Mouse (Mus musculus) liver, adult 2 months (tissue): ENCODE data around the gene Dpyd. TPM values are rescaled to one million over a fixed set of nuclear protein-coding genes. Genes with fewer than 3 reads are reported as not detected.

Experiments used
- DNase-seq: peaks from one replicate; pipeline ENCODE4 v3.0.0-alpha.2; 2011; ENCODE audit warnings: low read depth, low spot score; ENCODE audit errors: extremely low read depth
- H3K27ac ChIP-seq: fragments of 200-500 bp; replicated peaks from 2 replicates; pipeline ENCODE4 v1.5.1; 2012; ENCODE audit warnings: low read depth, mild to moderate bottlenecking, control low read depth, inconsistent platforms, low read length; ENCODE audit not compliant: insufficient read depth
- H3K27me3 ChIP-seq: fragments of 200-500 bp; 2 replicates; pipeline ENCODE4 v1.6.1; 2012; ENCODE audit warnings: mild to moderate bottlenecking, moderate library complexity, low read length, inconsistent platforms; ENCODE audit not compliant: control insufficient read depth, insufficient read depth
- H3K36me3 ChIP-seq: fragments of 200-500 bp; 2 replicates; pipeline ENCODE4 v1.6.1; 2012; ENCODE audit warnings: low read length, inconsistent platforms; ENCODE audit not compliant: control insufficient read depth, insufficient read depth
- H3K4me1 ChIP-seq: fragments of 200-500 bp; 2 replicates; pipeline ENCODE4 v1.6.1; 2011; ENCODE audit warnings: low read length; ENCODE audit not compliant: control insufficient read depth, insufficient read depth
- H3K4me3 ChIP-seq: fragments of 200-500 bp; 2 replicates; pipeline ENCODE4 v1.5.1; 2011; ENCODE audit warnings: low read depth, mild to moderate bottlenecking, control low read depth, low read length, moderate library complexity; ENCODE audit not compliant: insufficient read depth
- H3K79me2 ChIP-seq: fragments of 200-500 bp; 2 replicates; pipeline ENCODE4 v1.6.1; 2012; ENCODE audit warnings: inconsistent platforms, mild to moderate bottlenecking, low read length, moderate library complexity; ENCODE audit not compliant: control insufficient read depth, insufficient read depth
- H3K9ac ChIP-seq: fragments of 200-500 bp; 2 replicates; pipeline ENCODE4 v1.6.1; 2012; ENCODE audit warnings: low read depth, mild to moderate bottlenecking, control low read depth, inconsistent platforms, low read length
- CTCF ChIP-seq: fragments of 200-500 bp; IDR thresholded peaks from 2 replicates; pipeline ENCODE4 v1.5.1; 2011; ENCODE audit warnings: low read depth, low read length, control low read depth
- POLR2A ChIP-seq: fragments of 200-500 bp; IDR thresholded peaks from 2 replicates; pipeline ENCODE4 v1.6.1; 2011; ENCODE audit warnings: low read length, control low read depth; ENCODE audit not compliant: insufficient read depth; ENCODE audit errors: extremely low read depth
- WGBS: fragments of 180-500 bp; shearing (Covaris S2); methylation state at CpG from one replicate; pipeline ENCODE4 v1.1.7; 2018; 5-methylcytosine and 5-hydroxymethylcytosine counted together
- polyA plus RNA-seq: library from polyadenylated mRNA; depleted of rRNA; stranded (reverse); fragments of >200 nt; gene quantifications from 2 replicates; pipeline ENCODE4 v1.2.3, GENCODE M21; 2012
- total RNA-seq: library from RNA; depleted of rRNA; stranded (reverse); fragments of >200 nt; gene quantifications from 2 replicates; pipeline ENCODE4 v1.2.3, GENCODE M21; 2014

The Dpyd gene
- total and polyA plus RNA-seq, 2 experiments = 65.4 to 470 TPM

- Histone ChIP-seq H3K79me2 (no peaks in the 10 kb centered on the region; the same call in 1 of the 2 replicates), H3K27ac (no peak overlapping the region), H3K9ac (no peak overlapping the region), H3K4me1 (no peaks in the 10 kb centered on the region), H3K4me3 (no peak overlapping the region), H3K27me3 (no peaks in the 10 kb centered on the region), H3K36me3 (peaks cover 17% of the 10 kb centered on the region)
- no peak for TF ChIP-seq POLR2A
- TF ChIP-seq CTCF = no peak
- WGBS = 42% methylated on average over 4 of the region's 4 CpGs
- DNase-seq = peak; percentile 50
Measured at GRCm38 (mm10) chr3:118680803-118681202, 118.9 kb downstream of the Dpyd start.

GRCm38 (mm10) chr3:118750269-118750668, 188.3 kb downstream of the Dpyd start:
- no peak overlapping the region for H3K4me3 ChIP-seq
- peaks cover 11% of the 10 kb centered on the region; the same call in 1 of the 2 replicates for H3K79me2 ChIP-seq
- H3K27ac ChIP-seq = no peak overlapping the region
- H3K36me3 ChIP-seq = no peaks in the 10 kb centered on the region
- TF ChIP-seq CTCF = no peak
- TF ChIP-seq POLR2A = no peak
- no peaks in the 10 kb centered on the region for H3K27me3 ChIP-seq
- H3K9ac ChIP-seq = no peak overlapping the region
- no peaks in the 10 kb centered on the region; the same call in 1 of the 2 replicates for H3K4me1 ChIP-seq
- no peak for DNase-seq
- WGBS = 84% methylated on average over 3 of the region's 3 CpGs

DNA sequence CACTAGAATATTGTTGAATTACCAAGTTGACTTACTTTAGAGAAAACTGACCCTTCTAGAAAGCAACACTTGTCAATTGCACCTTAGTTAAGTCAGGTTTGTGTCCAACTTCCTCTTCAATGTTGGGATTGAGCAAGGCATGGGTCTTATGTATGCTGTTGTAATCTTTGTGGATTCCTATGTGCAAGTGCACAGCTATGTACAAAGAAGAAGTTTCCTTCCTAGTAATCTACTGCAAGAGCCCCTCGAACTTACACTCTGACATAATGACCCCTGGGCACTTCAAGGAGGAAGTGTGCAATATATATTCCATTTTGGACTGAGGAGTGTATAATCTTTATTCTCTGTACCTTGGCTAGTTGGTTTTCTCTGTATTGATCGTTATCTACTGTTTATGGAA, 191.7 kb downstream of the Dpyd start:
- no peak for TF ChIP-seq POLR2A
- TF ChIP-seq CTCF = no peak
- H3K9ac ChIP-seq = no peak overlapping the region
- H3K36me3 ChIP-seq = no peaks in the 10 kb centered on the region
- no peak overlapping the region for H3K27ac ChIP-seq
- H3K79me2 ChIP-seq = peaks cover 9% of the 10 kb centered on the region; the same call in 1 of the 2 replicates
- no peak for DNase-seq
- no peaks in the 10 kb centered on the region for H3K27me3 ChIP-seq
- H3K4me3 ChIP-seq = no peak overlapping the region
- WGBS = 82% methylated on average over 2 of the region's 2 CpGs
- no peaks in the 10 kb centered on the region; the same call in 1 of the 2 replicates for H3K4me1 ChIP-seq

GRCm38 (mm10) chr3:118756099-118756498, 194.2 kb downstream of the Dpyd start:
- no peak for DNase-seq
- no peak overlapping the region for H3K27ac ChIP-seq
- H3K4me1 ChIP-seq = no peaks in the 10 kb centered on the region; the same call in 1 of the 2 replicates
- H3K36me3 ChIP-seq = peaks cover 2% of the 10 kb centered on the region; the same call in 1 of the 2 replicates
- no peaks in the 10 kb centered on the region for H3K27me3 ChIP-seq
- H3K79me2 ChIP-seq = peaks cover 6% of the 10 kb centered on the region; the same call in 1 of the 2 replicates
- no peak overlapping the region for H3K4me3 ChIP-seq
- no peak overlapping the region for H3K9ac ChIP-seq
- WGBS = 88% methylated on average over 1 of the region's 1 CpGs
- TF ChIP-seq CTCF = no peak
- TF ChIP-seq POLR2A = no peak

DNA sequence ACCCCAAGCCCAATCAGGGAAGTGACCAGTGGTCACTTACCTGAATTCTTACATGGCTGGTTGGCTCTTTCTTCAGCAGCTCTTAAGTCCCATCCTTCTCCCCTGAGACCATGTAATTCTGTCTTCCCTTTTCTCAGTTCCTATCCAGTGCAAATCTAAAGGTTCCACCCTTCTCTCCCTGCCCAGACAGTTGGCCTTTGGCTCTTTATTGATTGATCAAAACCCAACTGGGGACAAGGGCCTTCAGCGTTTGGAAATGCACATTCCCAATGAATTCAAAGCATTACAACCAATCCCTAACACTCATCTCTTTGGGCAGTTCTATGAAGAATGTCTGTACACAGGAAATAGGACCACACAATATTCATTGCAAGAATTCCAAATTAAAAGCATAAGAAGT, 251.0 kb downstream of the Dpyd start:
- Histone ChIP-seq H3K79me2 (no peaks in the 10 kb centered on the region), H3K36me3 (peaks cover 33% of the 10 kb centered on the region), H3K9ac (no peak overlapping the region), H3K4me1 (peaks cover 4% of the 10 kb centered on the region), H3K27ac (peak overlapping the region; percentile 44; the same call in 1 of the 2 replicates), H3K4me3 (no peak overlapping the region), H3K27me3 (no peaks in the 10 kb centered on the region)
- TF ChIP-seq POLR2A (no peak), CTCF (no peak)
- 33% methylated on average over 1 of the region's 1 CpGs for WGBS
- peak; percentile 77 for DNase-seq
